Mouse (Mus musculus): ENCODE measurements at regions not wholly inside any gene's neighbourhood (a gene's known extent, or its start where the extent isn't known, plus 50 kb on each side); places are given as distances from the start of the nearest gene placed in this dataset.

GRCm38 (mm10) chr19:52048378-52048978 lies 215.6 kb upstream of the Ins1 start:
- DNase-seq, result peak in 1 of 2 experiments; percentile 11

GRCm38 (mm10) chr19:52068806-52069205 lies 195.3 kb upstream of the Ins1 start:
- DNase-seq, result no peak

DNA sequence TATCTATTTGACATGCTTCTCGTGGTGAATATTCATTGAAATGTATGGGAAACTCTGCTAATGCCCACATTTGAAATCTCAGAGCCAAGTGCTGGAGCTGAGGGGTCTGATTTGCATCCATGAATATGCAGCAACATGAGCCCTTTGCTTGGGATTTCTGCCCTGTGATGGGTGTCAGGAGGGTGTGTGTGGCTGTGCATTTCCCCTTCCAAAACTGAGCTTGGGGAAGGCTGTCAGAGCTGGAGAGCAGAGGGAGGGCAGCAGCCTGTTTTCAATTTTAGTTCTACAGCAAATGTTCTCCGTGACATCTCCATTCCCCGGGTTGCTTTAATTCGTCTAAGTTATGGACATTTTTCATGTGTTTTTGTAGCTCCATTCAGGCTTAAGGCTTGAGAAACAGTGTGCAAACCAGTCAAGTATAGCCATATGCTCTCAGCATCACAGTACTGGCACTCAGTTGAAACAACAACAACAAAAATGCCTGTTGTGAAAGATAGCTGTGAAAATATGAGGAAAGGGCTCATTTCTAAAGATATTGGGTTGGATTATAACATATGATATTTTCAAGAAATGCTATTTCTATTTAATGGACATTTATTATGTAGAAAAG lies 194.1 kb upstream of the Ins1 start:
- DNase-seq, result no peak

GRCm38 (mm10) chr19:52071234-52071633 lies 192.9 kb upstream of the Ins1 start:
- no peak for DNase-seq

- DNase-seq, result peak in 1 of 2 experiments; percentile 8
Measured at GRCm38 (mm10) chr19:52079020-52079419, 185.1 kb upstream of the Ins1 start.

DNA sequence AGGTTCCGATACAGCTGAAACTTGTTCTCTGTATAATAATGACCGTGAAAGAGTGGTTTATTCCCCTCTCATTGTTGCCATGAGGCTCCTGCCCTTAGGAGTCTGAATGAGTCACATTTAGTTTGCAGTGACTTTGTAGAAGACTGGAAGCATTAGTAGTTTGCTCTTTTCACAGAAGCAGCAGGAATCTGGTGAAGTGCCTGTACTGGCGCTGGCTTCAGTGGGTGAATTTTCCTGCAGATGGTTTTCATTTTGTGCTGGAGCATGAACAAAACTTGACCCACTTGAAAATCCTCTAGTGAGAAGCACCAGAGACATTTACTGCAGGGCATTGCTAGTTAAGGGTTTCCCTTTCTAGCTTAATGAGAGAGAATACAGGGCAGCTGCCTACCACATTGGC lies 151.7 kb upstream of the Ins1 start:
- no peak for DNase-seq
